Mouse (Mus musculus) gastrocnemius, adult 18-20 months (tissue): Measurements from ENCODE around the gene Gm9936. TPM values are rescaled to one million over a fixed set of nuclear protein-coding genes. Genes with fewer than 3 reads are reported as not detected.

ENCODE experiments used
- microRNA-seq: library from miRNA; unstranded; fragments of <30 nt; microRNA quantifications from one replicate; pipeline ENCODE4 v1.2.0, GENCODE M21; 2021
- total RNA-seq, 2 experiments: library from RNA; stranded (reverse); gene quantifications; 2 replicates each; pipeline ENCODE4 v1.2.3; 2021

Gm9936 gene
- total RNA-seq, 2 experiments from 2014 or later = not detected

Small RNA genes within 50 kb of the gene (microRNA-seq; reads per million reads assigned to microRNA genes)
- 28.6 reads per million, percentile 41 among the genes with 10 or more reads in this experiment for gene Mir6240

Other genes with a start within 250 kb of the Gm9936 start
- gene Trpv4, start 200.3 kb downstream of the Gm9936 start, total RNA-seq = 1 to 10 TPM; 1.8 to 2.1 TPM
- 1 to 10 TPM; 7.2 to 8.7 TPM for gene Gltp, start 167.7 kb downstream of the Gm9936 start, total RNA-seq
- 1 to 10 TPM; 2.3 to 2.9 TPM for gene Tchp, start 150.9 kb downstream of the Gm9936 start, total RNA-seq
- gene Ankrd13a, start 84.0 kb downstream of the Gm9936 start, total RNA-seq = 10 to 100 TPM; 16.1 to 17.3 TPM
- 10 to 100 TPM; 13.3 to 16.2 TPM for gene Git2, start 83.2 kb downstream of the Gm9936 start, total RNA-seq
- gene 1500011B03Rik, start 35.2 kb downstream of the Gm9936 start, total RNA-seq = 1 to 10 TPM; 3.4 to 4.0 TPM
- gene 4930519G04Rik, start 5.0 kb downstream of the Gm9936 start, total RNA-seq = not detected
- gene Oasl2, start 38.3 kb upstream of the Gm9936 start, total RNA-seq = 1 to 10 TPM in 1 of 2 experiments, under 1 TPM in 1; 0.43 to 1.3 TPM
- gene Oasl1, start 64.6 kb upstream of the Gm9936 start, total RNA-seq = under 1 TPM in 1 of 2 experiments, not detected in 1; 0.31 TPM
- 10 to 100 TPM; 17.1 to 24.1 TPM for gene 2210016L21Rik, start 83.5 kb upstream of the Gm9936 start, total RNA-seq
- gene Hnf1a, start 112.4 kb upstream of the Gm9936 start, total RNA-seq = not detected
- gene Sppl3, start 152.5 kb upstream of the Gm9936 start, total RNA-seq = 10 to 100 TPM; 17.7 to 20.4 TPM
- not detected for gene Gm10401, start 239.6 kb upstream of the Gm9936 start, total RNA-seq